Mouse (Mus musculus) testis, postnatal 10 days (tissue): ENCODE measurements around the gene Rer1.

Experiments
- DNase-seq: peaks from one replicate; pipeline ENCODE4 v3.0.0; 2021; ENCODE audit warnings: low spot score

Rer1 gene

DNA sequence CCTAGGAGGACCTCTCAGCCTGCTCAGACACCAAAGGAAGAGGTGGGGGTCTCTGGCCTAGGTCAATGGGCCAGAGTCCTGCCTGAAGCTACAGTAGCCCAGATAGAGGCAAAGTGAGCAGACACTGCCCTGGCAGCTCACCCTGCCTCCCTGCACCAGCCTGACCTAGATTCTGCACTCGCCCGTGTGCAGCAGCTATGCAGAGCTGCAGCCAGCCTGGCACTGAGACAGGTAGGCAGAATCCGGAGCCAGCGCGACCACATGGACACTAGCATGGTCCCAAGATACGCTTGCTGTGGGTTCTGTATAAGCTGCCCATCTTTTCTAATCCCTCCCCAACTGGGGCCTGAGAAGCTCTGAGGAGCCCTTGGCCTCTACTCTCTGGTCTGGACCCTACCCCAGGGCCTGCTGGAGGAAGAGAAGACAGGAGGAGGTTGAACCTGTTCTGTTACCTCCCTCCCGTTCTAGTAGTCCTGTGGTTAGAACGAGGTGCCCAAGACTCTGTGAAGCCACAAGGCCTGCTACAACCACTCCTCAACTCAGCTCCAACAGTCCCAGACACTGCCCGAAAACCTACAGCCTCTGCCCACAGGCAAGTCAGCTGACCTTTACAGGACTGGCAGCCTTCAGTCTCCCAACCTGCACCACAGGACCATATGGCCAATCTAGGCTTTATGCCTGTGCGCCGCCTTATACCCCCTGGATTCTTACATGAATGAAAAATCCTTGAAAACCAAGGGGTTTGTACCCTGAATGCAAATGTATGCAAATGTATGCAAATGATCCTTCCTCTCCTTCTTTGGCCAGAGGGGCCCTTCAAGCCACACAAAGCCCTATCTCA lies 61.8 kb downstream of the Rer1 start:
- DNase-seq = no peak
